Mouse (Mus musculus) kidney, postnatal 0 days (tissue): ENCODE measurements around the gene Atp1b1. TPM values are rescaled to one million over a fixed set of nuclear protein-coding genes. Genes with fewer than 3 reads are reported as not detected.

Experiments
- ATAC-seq: fragments of 200-750 bp; cut with Nextera tagmentation; replicated peaks from 2 replicates; pipeline ENCODE4 v1.8.0; 2017; ENCODE audit warnings: low read depth, moderate number of reproducible peaks, moderate TSS enrichment, moderate library complexity; ENCODE audit not compliant: low FRiP score
- DNase-seq: peaks from one replicate; pipeline ENCODE4 v3.0.0-alpha.2; 2016; ENCODE audit warnings: low spot score
- H3K27ac ChIP-seq: fragments of 300-500 bp; sonication (generic); 2 replicates; pipeline ENCODE4 v1.5.1; 2014; ENCODE audit warnings: mild to moderate bottlenecking
- H3K27me3 ChIP-seq: fragments of 300-500 bp; sonication (generic); 2 replicates; pipeline ENCODE4 v1.6.1; 2014; ENCODE audit warnings: low read length, mixed read lengths; ENCODE audit not compliant: insufficient read depth
- H3K36me3 ChIP-seq: fragments of 300-500 bp; sonication (generic); 2 replicates; pipeline ENCODE4 v1.6.1; 2014; ENCODE audit warnings: low read length, mixed read lengths; ENCODE audit not compliant: insufficient read depth
- H3K4me1 ChIP-seq: fragments of 300-500 bp; sonication (generic); replicated peaks from 2 replicates; pipeline ENCODE4 v1.6.1; 2014; ENCODE audit warnings: antibody characterized with exemption, low read length, mixed read lengths; ENCODE audit not compliant: insufficient read depth
- H3K4me2 ChIP-seq: fragments of 300-500 bp; sonication (generic); 2 replicates; pipeline ENCODE4 v1.6.1; 2014; ENCODE audit warnings: mild to moderate bottlenecking, low read length, moderate library complexity, mixed read lengths
- H3K4me3 ChIP-seq: fragments of 300-500 bp; sonication (generic); replicated peaks from 2 replicates; pipeline ENCODE4 v1.5.1; 2014; ENCODE audit warnings: low read depth, low read length
- H3K9ac ChIP-seq: fragments of 300-500 bp; sonication (generic); 2 replicates; pipeline ENCODE4 v1.6.1; 2014; ENCODE audit warnings: low read depth, low read length
- H3K9me3 ChIP-seq: fragments of 300-500 bp; sonication (generic); replicated peaks from 2 replicates; pipeline ENCODE4 v1.6.1; 2016; ENCODE audit warnings: low read length, inconsistent platforms, mixed read lengths
- CTCF ChIP-seq: IDR thresholded peaks from 2 replicates; pipeline ENCODE4 v1.5.1; 2016; ENCODE audit warnings: antibody characterized with exemption, low read depth, mild to moderate bottlenecking, moderate library complexity
- WGBS: fragments of 180-500 bp; shearing (Covaris S2); extraction: QIAGEN DNeasy Blood & Tissue Kit; methylation state at CpG from one replicate; pipeline ENCODE4 v1.1.7; 2014; 5-methylcytosine and 5-hydroxymethylcytosine counted together
- polyA plus RNA-seq: library from polyadenylated mRNA; unstranded; fragments of >200 nt; fragmentation: Nextera tagmentation; extraction: Ambion mirVana; gene quantifications from 2 replicates; pipeline ENCODE4 v1.2.1, GENCODE M21; 2015

Gene Atp1b1
- polyA plus RNA-seq, 1 experiment from 2014 or later: 731 TPM

GRCm38 (mm10) chr1:164447521-164447920 is 10.6 kb downstream of the Atp1b1 start:
- TF ChIP-seq CTCF: no peak
- H3K27me3 ChIP-seq: no peaks in the 10 kb centered on the region
- ATAC-seq (no peak), DNase-seq (no peak)
- no peak overlapping the region for H3K9ac ChIP-seq
- no peaks in the 10 kb centered on the region for H3K4me1 ChIP-seq
- no peaks in the 10 kb centered on the region for H3K9me3 ChIP-seq
- H3K4me3 ChIP-seq: no peak overlapping the region
- peaks cover 4% of the 10 kb centered on the region; the same call in 1 of the 2 replicates for H3K36me3 ChIP-seq
- no peak overlapping the region for H3K4me2 ChIP-seq
- whole genome bisulfite sequencing: 87% methylated on average over 6 of the region's 6 CpGs
- H3K27ac ChIP-seq: 0 out of 2 replicates have a peak overlapping the region, but pooled peaks have one; percentile 4

- Histone ChIP-seq H3K4me2 (no peak overlapping the region), H3K4me3 (no peak overlapping the region), H3K9ac (no peak overlapping the region), H3K36me3 (peaks cover 10% of the 10 kb centered on the region; the same call in 1 of the 2 replicates), H3K27me3 (no peaks in the 10 kb centered on the region), H3K4me1 (no peaks in the 10 kb centered on the region), H3K9me3 (no peaks in the 10 kb centered on the region), H3K27ac (peak overlapping the region; percentile 55)
- DNase-seq (no peak), ATAC-seq (peak; percentile 61)
- TF ChIP-seq CTCF: no peak
- 65% methylated on average over 10 of the region's 10 CpGs for WGBS
These were observed 11.6 kb downstream of the Atp1b1 start for GRCm38 (mm10) chr1:164446535-164446934.

GRCm38 (mm10) chr1:164445620-164446162 is 12.5 kb downstream of the Atp1b1 start:
- Histone ChIP-seq H3K36me3 (peaks cover 16% of the 10 kb centered on the region; the same call in 1 of the 2 replicates), H3K4me3 (no peak overlapping the region), H3K9ac (no peak overlapping the region), H3K27me3 (no peaks in the 10 kb centered on the region), H3K27ac (peak overlapping the region; percentile 55), H3K9me3 (no peaks in the 10 kb centered on the region), H3K4me2 (no peak overlapping the region), H3K4me1 (no peaks in the 10 kb centered on the region)
- 52% methylated on average over 5 of the region's 5 CpGs for WGBS
- no peak for DNase-seq
- ATAC-seq: peak; percentile 12; the same call in 1 of the 2 replicates
- no peak for TF ChIP-seq CTCF

- peak overlapping the region; percentile 19; the same call in 1 of the 2 replicates for H3K27ac ChIP-seq
- 52% methylated on average over 18 of the region's 18 CpGs for WGBS
- H3K9ac ChIP-seq: no peak overlapping the region
- ATAC-seq (no peak), DNase-seq (no peak)
- H3K4me2 ChIP-seq: no peak overlapping the region
- no peak for TF ChIP-seq CTCF
- H3K27me3 ChIP-seq: no peaks in the 10 kb centered on the region
- H3K36me3 ChIP-seq: peaks cover 32% of the 10 kb centered on the region
- no peaks in the 10 kb centered on the region for H3K4me1 ChIP-seq
- H3K9me3 ChIP-seq: no peaks in the 10 kb centered on the region
- no peak overlapping the region for H3K4me3 ChIP-seq
These were observed 16.7 kb downstream of the Atp1b1 start for GRCm38 (mm10) chr1:164441408-164441974.

DNA sequence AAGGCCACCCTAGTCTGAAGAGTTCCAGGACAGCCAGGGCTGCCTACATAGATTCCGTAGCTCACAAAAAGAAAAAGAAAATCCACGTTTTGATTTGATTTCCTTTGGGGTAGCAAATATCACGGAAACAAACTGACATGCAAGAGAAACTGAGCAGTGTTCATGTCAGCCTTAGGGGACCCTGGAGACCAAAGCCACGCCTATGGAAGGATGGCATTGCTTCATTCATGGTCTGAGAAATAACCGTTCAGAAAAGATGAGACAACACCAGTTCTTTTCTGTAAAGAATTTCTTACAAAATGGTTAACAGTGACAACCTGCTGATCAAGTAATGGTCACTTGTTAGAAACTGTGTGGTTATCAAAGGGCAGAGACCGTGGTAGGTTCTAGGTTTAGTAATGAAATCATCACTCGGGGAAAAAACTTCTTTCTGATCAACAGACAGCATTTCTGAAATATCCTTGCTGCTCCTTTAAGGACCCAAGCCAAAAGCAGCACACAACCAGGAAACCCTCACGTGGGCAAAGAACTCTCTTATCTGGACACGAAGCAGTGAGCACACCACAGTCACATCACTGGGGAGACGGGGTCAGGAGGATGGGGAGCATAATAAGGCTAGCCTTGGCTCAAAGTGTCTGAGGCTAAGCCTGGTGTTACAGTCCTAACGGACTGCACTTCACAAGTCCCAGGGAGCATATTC is 17.3 kb downstream of the Atp1b1 start:
- Histone ChIP-seq H3K4me2 (no peak overlapping the region), H3K27ac (0 out of 2 replicates have a peak overlapping the region, but pooled peaks have one; percentile 19), H3K27me3 (no peaks in the 10 kb centered on the region), H3K9me3 (no peaks in the 10 kb centered on the region), H3K4me1 (no peaks in the 10 kb centered on the region), H3K9ac (no peak overlapping the region), H3K36me3 (peaks cover 32% of the 10 kb centered on the region), H3K4me3 (no peak overlapping the region)
- no peak for TF ChIP-seq CTCF
- ATAC-seq: no peak
- WGBS: 83% methylated on average over 11 of the region's 11 CpGs
- no peak for DNase-seq

DNA sequence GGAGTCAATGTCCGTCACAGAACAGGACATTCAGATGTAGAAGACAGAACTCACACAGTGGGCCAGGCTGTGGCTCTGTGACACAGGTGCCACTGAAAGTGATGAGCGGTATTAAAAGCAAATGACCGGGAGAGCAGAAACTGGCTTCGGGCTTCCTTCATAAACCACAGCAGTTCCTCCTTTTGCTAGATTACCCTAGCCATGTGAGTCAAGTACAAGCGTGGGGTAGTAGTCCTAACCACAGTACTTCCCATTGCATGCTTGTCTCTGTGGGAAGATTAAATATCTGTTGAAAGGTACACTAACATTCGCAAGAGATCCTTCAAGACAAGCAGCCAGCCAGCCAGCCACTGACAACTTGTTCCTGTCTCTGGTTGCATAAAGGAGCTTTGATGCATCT is 17.9 kb downstream of the Atp1b1 start:
- Histone ChIP-seq H3K4me3 (no peak overlapping the region), H3K4me2 (no peak overlapping the region), H3K36me3 (peaks cover 32% of the 10 kb centered on the region), H3K4me1 (no peaks in the 10 kb centered on the region), H3K27ac (no peak overlapping the region), H3K9ac (no peak overlapping the region), H3K27me3 (no peaks in the 10 kb centered on the region), H3K9me3 (no peaks in the 10 kb centered on the region)
- ATAC-seq (no peak), DNase-seq (no peak)
- WGBS: 91% methylated on average over 6 of the region's 6 CpGs
- TF ChIP-seq CTCF: no peak
